Mouse (Mus musculus): ENCODE measurements around the gene Apoc2. TPM values are rescaled to one million over a fixed set of nuclear protein-coding genes. Genes with fewer than 3 reads are reported as not detected.
"Not testable (repeated sequence)": the region's sequence is repeated elsewhere in the genome, so short reads cannot be mapped to it uniquely, and the experiment has no call there.

The Apoc2 gene
- polyA plus RNA-seq, 1 experiment from 2014 or later: 1.7 TPM

GRCm38 (mm10) chr7:19686927-19687583 is 9.3 kb upstream of the Apoc2 start:
- H3K4me2 ChIP-seq (replicated peaks); H3K27me3 ChIP-seq (replicated peaks); H3K36me3 ChIP-seq; H3K9me3 ChIP-seq; H3K9ac ChIP-seq; H3K4me1 ChIP-seq; H3K27ac ChIP-seq; ATAC-seq (ENCODE audit: low FRiP score, low read depth); H3K4me3 ChIP-seq: not testable (repeated sequence)
- 77% methylated on average over 8 of the region's 8 CpGs for WGBS

- H3K27me3 ChIP-seq (replicated peaks): no peaks in the 10 kb centered on the region
- no peaks in the 10 kb centered on the region for H3K4me1 ChIP-seq
- no peaks in the 10 kb centered on the region for H3K9me3 ChIP-seq
- no peak for ATAC-seq (ENCODE audit: low FRiP score, low read depth)
- no peak overlapping the region for H3K4me3 ChIP-seq
- no peak overlapping the region for H3K9ac ChIP-seq
- H3K4me2 ChIP-seq (replicated peaks): no peak overlapping the region
- no peak overlapping the region for H3K27ac ChIP-seq
- WGBS: 88% methylated on average over 6 of the region's 6 CpGs
- no peaks in the 10 kb centered on the region for H3K36me3 ChIP-seq
Measured at GRCm38 (mm10) chr7:19686521-19686920, 8.8 kb upstream of the Apoc2 start.

GRCm38 (mm10) chr7:19685374-19685773 is 7.6 kb upstream of the Apoc2 start:
- no peaks in the 10 kb centered on the region for H3K27me3 ChIP-seq (replicated peaks)
- no peak for ATAC-seq (ENCODE audit: low FRiP score, low read depth)
- no peak overlapping the region for H3K4me2 ChIP-seq (replicated peaks)
- H3K4me3 ChIP-seq: no peak overlapping the region
- H3K27ac ChIP-seq: no peak overlapping the region
- H3K9ac ChIP-seq: no peak overlapping the region
- 73% methylated on average over 4 of the region's 4 CpGs for WGBS
- H3K9me3 ChIP-seq: no peaks in the 10 kb centered on the region
- H3K4me1 ChIP-seq: no peaks in the 10 kb centered on the region
- no peaks in the 10 kb centered on the region for H3K36me3 ChIP-seq

GRCm38 (mm10) chr7:19683771-19684201 is 6.0 kb upstream of the Apoc2 start:
- Histone ChIP-seq H3K9ac (no peak overlapping the region), H3K27ac (no peak overlapping the region), H3K4me1 (no peaks in the 10 kb centered on the region), H3K27me3 (replicated peaks) (no peaks in the 10 kb centered on the region), H3K36me3 (no peaks in the 10 kb centered on the region), H3K4me2 (replicated peaks) (no peak overlapping the region), H3K4me3 (no peak overlapping the region), H3K9me3 (no peaks in the 10 kb centered on the region)
- 88% methylated on average over 6 of the region's 6 CpGs for WGBS
- ATAC-seq (ENCODE audit: low FRiP score, low read depth): no peak

- no peak for ATAC-seq (ENCODE audit: low FRiP score, low read depth)
- Histone ChIP-seq H3K4me1 (no peaks in the 10 kb centered on the region), H3K4me2 (replicated peaks) (no peak overlapping the region), H3K27ac (no peak overlapping the region), H3K4me3 (no peak overlapping the region), H3K9me3 (no peaks in the 10 kb centered on the region), H3K27me3 (replicated peaks) (no peaks in the 10 kb centered on the region), H3K36me3 (no peaks in the 10 kb centered on the region), H3K9ac (no peak overlapping the region)
- 83% methylated on average over 3 of the region's 3 CpGs for WGBS
Measured at GRCm38 (mm10) chr7:19682979-19683378, 5.2 kb upstream of the Apoc2 start.

- H3K36me3 ChIP-seq: no peaks in the 10 kb centered on the region
- H3K4me1 ChIP-seq: no peaks in the 10 kb centered on the region
- H3K4me3 ChIP-seq: no peak within 1 kb of the TSS
- no peak within 1 kb of the TSS for H3K27ac ChIP-seq
- 60% methylated on average over 8 of the region's 8 CpGs for WGBS
- no peak within 1 kb of the TSS for H3K9ac ChIP-seq
- ATAC-seq (ENCODE audit: low FRiP score, low read depth): no peak
- H3K27me3 ChIP-seq (replicated peaks): no peaks in the 10 kb centered on the region
- no peaks in the 10 kb centered on the region for H3K9me3 ChIP-seq
- H3K4me2 ChIP-seq (replicated peaks): no peak within 1 kb of the TSS
Measured at GRCm38 (mm10) chr7:19681202-19681694, 3.5 kb upstream of the Apoc2 start, which contains the start of the genes Gm44805 and Apoc4. Gm44805 (minus strand) TSS chr7:19681423. Apoc4 (minus strand) TSS chr7:19681479.

DNA sequence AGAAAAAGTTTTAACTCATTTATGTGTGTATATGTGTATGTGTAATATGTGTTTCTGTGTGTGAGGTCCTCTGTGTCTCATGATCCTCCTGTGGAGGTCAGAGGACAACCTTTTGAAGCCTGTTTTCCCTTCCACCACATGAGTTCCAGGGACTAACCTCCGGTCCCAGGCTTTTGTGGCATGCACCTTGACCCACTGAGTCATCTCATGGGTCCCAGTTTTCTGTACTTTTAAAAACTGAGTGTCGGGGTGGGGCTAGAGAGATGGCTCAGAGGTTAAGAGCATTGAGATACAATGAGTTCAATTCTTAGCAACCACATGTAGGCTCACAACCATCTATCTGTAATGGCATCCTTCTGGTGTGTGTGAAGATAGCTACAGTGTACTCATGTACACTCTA is 3.0 kb upstream of the Apoc2 start:
- no peaks in the 10 kb centered on the region for H3K27me3 ChIP-seq (replicated peaks)
- ATAC-seq (ENCODE audit: low FRiP score, low read depth): no peak
- H3K9me3 ChIP-seq: no peaks in the 10 kb centered on the region
- no peak overlapping the region for H3K4me2 ChIP-seq (replicated peaks)
- no peaks in the 10 kb centered on the region for H3K4me1 ChIP-seq
- H3K27ac ChIP-seq: no peak overlapping the region
- 88% methylated on average over 2 of the region's 2 CpGs for WGBS
- H3K4me3 ChIP-seq: no peak overlapping the region
- H3K9ac ChIP-seq: no peak overlapping the region
- no peaks in the 10 kb centered on the region for H3K36me3 ChIP-seq

DNA sequence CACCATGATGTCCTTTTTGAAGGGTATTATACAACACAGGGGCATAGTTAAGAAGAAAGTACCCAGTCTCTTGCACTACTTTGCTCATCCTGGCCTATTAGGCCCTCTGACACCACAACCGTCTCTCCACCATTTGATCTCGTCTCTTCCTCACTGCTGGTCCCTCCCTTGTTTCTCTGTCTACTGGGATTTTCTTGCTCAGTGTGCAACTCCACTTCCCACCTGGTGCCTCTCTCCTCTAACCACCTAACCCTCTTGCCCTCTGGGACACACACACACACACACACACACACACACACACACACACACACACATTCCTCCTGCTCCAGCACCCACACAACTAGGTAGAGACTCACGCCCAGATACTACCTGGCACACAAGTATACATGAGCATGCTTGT is 1.2 kb upstream of the Apoc2 start:
- H3K4me2 ChIP-seq (replicated peaks): no peak overlapping the region
- ATAC-seq (ENCODE audit: low FRiP score, low read depth): no peak
- no peak overlapping the region for H3K27ac ChIP-seq
- H3K4me1 ChIP-seq: no peaks in the 10 kb centered on the region
- WGBS: 92% methylated on average over 3 of the region's 3 CpGs
- H3K9me3 ChIP-seq: no peaks in the 10 kb centered on the region
- H3K36me3 ChIP-seq: no peaks in the 10 kb centered on the region
- H3K27me3 ChIP-seq (replicated peaks): no peaks in the 10 kb centered on the region
- no peak overlapping the region for H3K4me3 ChIP-seq
- no peak overlapping the region for H3K9ac ChIP-seq

DNA sequence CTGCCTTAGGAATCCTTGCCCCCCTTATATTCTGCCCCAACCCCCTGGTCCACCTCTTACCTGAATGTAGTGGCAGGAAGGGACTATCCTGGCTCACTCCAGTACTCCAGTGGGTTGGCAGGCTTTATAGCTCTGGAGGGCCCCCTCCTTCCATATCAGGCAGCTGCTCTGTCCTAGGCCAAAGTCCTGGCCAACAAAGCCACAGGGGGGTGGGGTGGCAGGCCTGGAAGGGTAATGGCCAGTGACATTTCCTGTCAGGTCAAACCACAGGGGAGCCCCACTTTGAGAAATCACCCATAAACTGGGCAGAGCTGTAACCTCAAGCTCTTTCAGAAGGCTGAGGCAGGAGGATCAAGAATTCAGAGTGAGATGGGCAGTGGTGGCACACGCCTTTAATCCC is 1.1 kb downstream of the Apoc2 start:
- 62% methylated on average over 1 of the region's 1 CpGs for WGBS
- Histone ChIP-seq H3K9me3 (no peaks in the 10 kb centered on the region), H3K27ac (no peak overlapping the region), H3K4me3 (no peak overlapping the region), H3K36me3 (no peaks in the 10 kb centered on the region), H3K27me3 (replicated peaks) (no peaks in the 10 kb centered on the region), H3K4me2 (replicated peaks) (no peak overlapping the region), H3K4me1 (no peaks in the 10 kb centered on the region), H3K9ac (no peak overlapping the region)
- no peak for ATAC-seq (ENCODE audit: low FRiP score, low read depth)

DNA sequence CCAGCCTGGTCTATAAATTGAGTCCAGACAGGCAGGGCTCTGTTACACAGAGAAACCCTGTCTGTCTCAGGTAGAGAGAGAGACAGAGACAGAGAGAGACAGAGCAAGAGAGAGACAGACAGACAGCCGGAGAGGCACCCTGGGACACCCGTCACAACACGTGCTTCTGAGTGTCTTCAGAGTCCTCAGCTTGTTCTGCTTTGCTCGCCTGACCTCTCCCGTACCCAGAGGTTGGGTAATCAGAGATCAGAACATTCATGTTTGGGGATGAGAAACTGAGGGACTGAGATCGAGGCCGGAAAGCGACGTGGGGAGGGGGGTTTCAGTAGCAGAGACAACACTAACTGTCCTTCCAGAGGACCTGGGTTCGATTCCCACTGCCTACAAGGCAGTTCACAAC is 1.9 kb downstream of the Apoc2 start:
- ATAC-seq (ENCODE audit: low FRiP score, low read depth): no peak
- Histone ChIP-seq H3K4me3 (no peak overlapping the region), H3K4me1 (no peaks in the 10 kb centered on the region), H3K9me3 (no peaks in the 10 kb centered on the region), H3K9ac (no peak overlapping the region), H3K4me2 (replicated peaks) (no peak overlapping the region), H3K27ac (no peak overlapping the region), H3K27me3 (replicated peaks) (no peaks in the 10 kb centered on the region), H3K36me3 (no peaks in the 10 kb centered on the region)
- 82% methylated on average over 10 of the region's 10 CpGs for WGBS

DNA sequence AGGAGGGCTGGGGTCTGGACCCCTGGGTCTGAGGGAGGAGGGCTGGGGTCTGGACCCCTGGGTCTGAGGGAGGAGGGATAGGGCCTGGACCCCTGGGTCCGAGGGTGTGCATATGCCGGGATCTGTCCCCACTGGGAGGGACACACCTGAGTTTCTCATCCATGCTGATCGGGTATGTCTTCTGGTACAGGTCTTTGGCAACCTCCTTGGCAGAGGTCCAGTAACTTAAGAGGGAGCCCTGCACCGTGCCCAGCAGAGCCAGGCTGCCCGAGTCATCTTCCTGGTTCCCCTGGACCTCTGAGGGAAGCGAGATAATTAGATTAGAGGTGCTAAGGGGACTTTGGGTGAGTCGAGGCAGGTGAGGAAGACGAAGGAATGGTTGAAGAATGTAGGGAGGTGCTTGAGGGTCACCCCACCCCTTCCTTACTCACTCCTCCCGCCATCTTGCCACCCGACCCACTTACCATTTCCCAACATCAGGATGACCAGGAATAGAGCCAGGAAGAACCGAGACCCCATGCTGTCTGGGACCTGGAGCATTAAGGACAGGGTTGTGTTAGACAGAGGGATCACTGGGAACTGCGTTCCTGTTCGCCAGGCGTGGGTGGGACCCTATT is 4.5 kb downstream of the Apoc2 start:
- H3K4me3 ChIP-seq: no peak overlapping the region
- no peak overlapping the region for H3K9ac ChIP-seq
- ATAC-seq (ENCODE audit: low FRiP score, low read depth): no peak
- H3K4me2 ChIP-seq (replicated peaks): no peak overlapping the region
- no peaks in the 10 kb centered on the region for H3K9me3 ChIP-seq
- no peaks in the 10 kb centered on the region for H3K27me3 ChIP-seq (replicated peaks)
- H3K27ac ChIP-seq: no peak overlapping the region
- WGBS: 75% methylated on average over 14 of the region's 14 CpGs
- H3K36me3 ChIP-seq: no peaks in the 10 kb centered on the region
- peaks cover 4% of the 10 kb centered on the region; the same call in 1 of the 2 replicates for H3K4me1 ChIP-seq

- Histone ChIP-seq H3K4me3 (no peak overlapping the region), H3K36me3 (no peaks in the 10 kb centered on the region), H3K9ac (no peak overlapping the region), H3K27ac (no peak overlapping the region), H3K4me1 (peaks cover 4% of the 10 kb centered on the region; the same call in 1 of the 2 replicates), H3K4me2 (replicated peaks) (no peak overlapping the region), H3K27me3 (replicated peaks) (no peaks in the 10 kb centered on the region), H3K9me3 (no peaks in the 10 kb centered on the region)
- ATAC-seq (ENCODE audit: low FRiP score, low read depth): no peak
- WGBS: 76% methylated on average over 10 of the region's 10 CpGs
Measured at GRCm38 (mm10) chr7:19671511-19671910, 6.2 kb downstream of the Apoc2 start.
